Mouse (Mus musculus): ENCODE measurements around the gene Utp14a. TPM values are rescaled to one million over a fixed set of nuclear protein-coding genes. Genes with fewer than 3 reads are reported as not detected.
"Not testable (repeated sequence)": the region's sequence is repeated elsewhere in the genome, so short reads cannot be mapped to it uniquely, and the experiment has no call there.

Gene Utp14a
- 17.3 and 20.7 TPM in 2 replicates for polyA plus RNA-seq (2015; fragmentation: Nextera tagmentation; extraction: Ambion mirVana)

GRCm38 (mm10) chrX:48256468-48257007, at the start of gene Utp14a:
TSS of gene Utp14a (plus strand) at chrX:48256862.
- H3K9me3 ChIP-seq (ENCODE audit: control insufficient read depth, low read length) = no peaks in the 10 kb centered on the region
- WGBS = 11% methylated on average over 33 of the region's 33 CpGs

DNA sequence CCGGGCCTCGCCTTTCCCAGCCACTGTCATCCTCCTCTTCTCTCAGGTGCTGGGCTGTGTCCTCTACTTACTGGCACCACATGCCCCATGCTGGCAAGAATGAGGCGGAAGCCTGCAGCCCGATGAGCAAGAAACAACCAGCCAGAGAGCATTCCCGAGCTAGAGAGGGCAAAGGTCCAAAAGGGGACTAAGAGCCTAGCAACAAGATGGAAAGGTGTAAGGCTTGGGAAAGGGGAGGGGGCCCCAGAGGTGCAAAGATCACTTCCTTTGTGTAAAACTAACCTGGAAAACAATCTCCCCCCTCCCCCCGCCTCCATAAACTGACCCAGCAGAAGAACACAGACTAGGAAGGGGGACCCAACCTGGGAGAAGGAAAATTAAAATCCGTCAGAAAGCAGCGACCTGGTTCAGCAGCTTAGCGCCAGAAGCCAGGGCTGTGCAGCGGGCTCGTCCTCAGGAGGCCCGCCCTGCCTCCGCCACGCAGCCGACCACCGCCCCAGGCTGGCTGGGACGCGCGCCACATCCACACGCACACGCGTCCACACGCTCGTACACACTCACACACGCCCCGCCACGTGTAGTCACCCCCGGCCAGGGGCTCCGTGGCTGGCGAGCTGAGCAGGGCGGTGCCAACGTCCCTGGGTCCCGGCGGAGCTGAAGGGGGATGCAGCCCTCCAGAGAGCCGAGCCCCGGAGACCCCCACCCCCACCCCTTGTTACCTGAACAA, 48.7 kb upstream of the Utp14a start:
- H3K9ac ChIP-seq (replicated peaks; ENCODE audit: low read depth, low read length) = peak overlapping the region; percentile 78
- ATAC-seq = peak; percentile 80
- H3K4me2 ChIP-seq (ENCODE audit: low read length) = peak overlapping the region; percentile 58
- H3K27me3 ChIP-seq (replicated peaks; ENCODE audit: control insufficient read depth, insufficient read depth, low read length) = no peaks in the 10 kb centered on the region
- H3K36me3 ChIP-seq (ENCODE audit: control insufficient read depth, insufficient read depth) = no peaks in the 10 kb centered on the region
- WGBS = 21% methylated on average over 34 of the region's 36 CpGs
- H3K4me1 ChIP-seq (replicated peaks; ENCODE audit: control insufficient read depth, insufficient read depth, low read length) = peaks cover 12% of the 10 kb centered on the region; the same call in 1 of the 2 replicates
- peak overlapping the region; percentile 71 for H3K27ac ChIP-seq (ENCODE audit: low read length)
- H3K9me3 ChIP-seq (ENCODE audit: control insufficient read depth, low read length) = no peaks in the 10 kb centered on the region
- H3K4me3 ChIP-seq (replicated peaks; ENCODE audit: low read length) = peak overlapping the region; percentile 68

More at GRCm38 (mm10) chrX:48256468-48257007, at the start of gene Utp14a:
- Histone ChIP-seq H3K27ac (ENCODE audit: low read length) (peak within 1 kb of the TSS; percentile 83), H3K36me3 (ENCODE audit: control insufficient read depth, insufficient read depth) (no peaks in the 10 kb centered on the region), H3K27me3 (replicated peaks; ENCODE audit: control insufficient read depth, insufficient read depth, low read length) (no peaks in the 10 kb centered on the region), H3K4me3 (replicated peaks; ENCODE audit: low read length) (peak within 1 kb of the TSS; percentile 64), H3K9ac (replicated peaks; ENCODE audit: low read depth, low read length) (peak within 1 kb of the TSS; percentile 59), H3K4me2 (ENCODE audit: low read length) (peak within 1 kb of the TSS; percentile 67), H3K4me1 (replicated peaks; ENCODE audit: control insufficient read depth, insufficient read depth, low read length) (peaks cover 5% of the 10 kb centered on the region; the same call in 1 of the 2 replicates)
- peak; percentile 99 for ATAC-seq

DNA sequence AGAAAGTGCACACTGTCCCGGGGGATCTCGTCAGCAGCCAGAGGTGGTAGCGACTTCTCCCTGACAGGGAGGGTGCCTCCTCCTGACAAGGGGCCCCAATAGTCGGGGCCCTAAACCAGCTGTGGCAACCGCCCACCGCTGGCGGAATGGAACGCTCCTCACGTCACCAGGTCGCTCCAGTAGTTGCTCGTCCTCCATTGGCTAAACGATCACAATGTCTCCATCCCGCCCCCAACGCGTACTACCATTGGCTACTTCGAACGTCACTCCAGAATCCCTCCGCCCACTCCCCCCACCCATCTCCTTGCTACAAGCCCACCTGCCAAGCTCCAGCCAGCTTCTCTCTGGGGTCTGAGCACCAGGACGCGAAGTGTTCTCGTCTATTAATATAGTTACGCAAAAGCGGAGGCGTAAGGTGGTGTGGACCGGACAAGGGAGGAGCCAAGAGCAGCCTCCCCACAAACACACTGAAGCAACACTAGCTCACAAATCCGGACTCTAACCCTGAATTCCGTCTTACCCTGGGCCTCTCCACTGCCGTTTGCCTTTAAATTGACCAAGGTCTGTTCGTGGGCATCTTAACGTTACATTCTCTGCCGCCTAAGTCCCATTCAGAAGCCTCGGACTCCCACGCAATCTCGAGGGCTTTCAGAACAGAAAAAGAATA, 48.0 kb upstream of the Utp14a start, which contains the start of gene Zdhhc9:
Gene Zdhhc9, minus strand, starts transcription at position 360 of the 667 bp plus-strand sequence.
- WGBS = 20% methylated on average over 31 of the region's 34 CpGs
- H3K9me3 ChIP-seq (ENCODE audit: control insufficient read depth, low read length) = no peaks in the 10 kb centered on the region
- peak within 1 kb of the TSS; percentile 78 for H3K9ac ChIP-seq (replicated peaks; ENCODE audit: low read depth, low read length)
- peak within 1 kb of the TSS; percentile 68 for H3K4me3 ChIP-seq (replicated peaks; ENCODE audit: low read length)
- peaks cover 12% of the 10 kb centered on the region; the same call in 1 of the 2 replicates for H3K4me1 ChIP-seq (replicated peaks; ENCODE audit: control insufficient read depth, insufficient read depth, low read length)
- H3K4me2 ChIP-seq (ENCODE audit: low read length) = peak within 1 kb of the TSS; percentile 58
- H3K27me3 ChIP-seq (replicated peaks; ENCODE audit: control insufficient read depth, insufficient read depth, low read length) = no peaks in the 10 kb centered on the region
- H3K36me3 ChIP-seq (ENCODE audit: control insufficient read depth, insufficient read depth) = no peaks in the 10 kb centered on the region
- ATAC-seq = peak; percentile 99
- peak within 1 kb of the TSS; percentile 71 for H3K27ac ChIP-seq (ENCODE audit: low read length)

GRCm38 (mm10) chrX:48209746-48210145, 46.9 kb upstream of the Utp14a start:
- peaks cover 10% of the 10 kb centered on the region; the same call in 1 of the 2 replicates for H3K4me1 ChIP-seq (replicated peaks; ENCODE audit: control insufficient read depth, insufficient read depth, low read length)
- ATAC-seq; H3K4me3 ChIP-seq (replicated peaks; ENCODE audit: low read length); H3K9me3 ChIP-seq (ENCODE audit: control insufficient read depth, low read length); H3K4me2 ChIP-seq (ENCODE audit: low read length); H3K27me3 ChIP-seq (replicated peaks; ENCODE audit: control insufficient read depth, insufficient read depth, low read length); H3K36me3 ChIP-seq (ENCODE audit: control insufficient read depth, insufficient read depth); H3K9ac ChIP-seq (replicated peaks; ENCODE audit: low read depth, low read length); H3K27ac ChIP-seq (ENCODE audit: low read length): not testable (repeated sequence)
- WGBS = 86% methylated on average over 2 of the region's 4 CpGs

GRCm38 (mm10) chrX:48219468-48219867, 37.2 kb upstream of the Utp14a start:
- no peaks in the 10 kb centered on the region for H3K4me1 ChIP-seq (replicated peaks; ENCODE audit: control insufficient read depth, insufficient read depth, low read length)
- no peak for ATAC-seq
- H3K9ac ChIP-seq (replicated peaks; ENCODE audit: low read depth, low read length) = no peak overlapping the region
- H3K9me3 ChIP-seq (ENCODE audit: control insufficient read depth, low read length) = no peaks in the 10 kb centered on the region
- no peak overlapping the region for H3K4me3 ChIP-seq (replicated peaks; ENCODE audit: low read length)
- H3K27me3 ChIP-seq (replicated peaks; ENCODE audit: control insufficient read depth, insufficient read depth, low read length) = no peaks in the 10 kb centered on the region
- no peaks in the 10 kb centered on the region for H3K36me3 ChIP-seq (ENCODE audit: control insufficient read depth, insufficient read depth)
- WGBS = 82% methylated on average over 5 of the region's 5 CpGs
- no peak overlapping the region for H3K4me2 ChIP-seq (ENCODE audit: low read length)
- H3K27ac ChIP-seq (ENCODE audit: low read length) = no peak overlapping the region

GRCm38 (mm10) chrX:48222706-48223105, 34.0 kb upstream of the Utp14a start:
- 65% methylated on average over 7 of the region's 7 CpGs for WGBS
- Histone ChIP-seq H3K4me1 (replicated peaks; ENCODE audit: control insufficient read depth, insufficient read depth, low read length) (no peaks in the 10 kb centered on the region), H3K4me2 (ENCODE audit: low read length) (no peak overlapping the region), H3K4me3 (replicated peaks; ENCODE audit: low read length) (no peak overlapping the region), H3K9me3 (ENCODE audit: control insufficient read depth, low read length) (no peaks in the 10 kb centered on the region), H3K9ac (replicated peaks; ENCODE audit: low read depth, low read length) (no peak overlapping the region), H3K27ac (ENCODE audit: low read length) (no peak overlapping the region), H3K36me3 (ENCODE audit: control insufficient read depth, insufficient read depth) (no peaks in the 10 kb centered on the region), H3K27me3 (replicated peaks; ENCODE audit: control insufficient read depth, insufficient read depth, low read length) (no peaks in the 10 kb centered on the region)
- no peak for ATAC-seq

- Histone ChIP-seq H3K9ac (replicated peaks; ENCODE audit: low read depth, low read length) (no peak overlapping the region), H3K4me1 (replicated peaks; ENCODE audit: control insufficient read depth, insufficient read depth, low read length) (no peaks in the 10 kb centered on the region), H3K4me3 (replicated peaks; ENCODE audit: low read length) (no peak overlapping the region), H3K36me3 (ENCODE audit: control insufficient read depth, insufficient read depth) (no peaks in the 10 kb centered on the region), H3K27ac (ENCODE audit: low read length) (no peak overlapping the region), H3K4me2 (ENCODE audit: low read length) (no peak overlapping the region), H3K9me3 (ENCODE audit: control insufficient read depth, low read length) (no peaks in the 10 kb centered on the region), H3K27me3 (replicated peaks; ENCODE audit: control insufficient read depth, insufficient read depth, low read length) (no peaks in the 10 kb centered on the region)
- 86% methylated on average over 7 of the region's 7 CpGs for WGBS
- ATAC-seq = no peak
Observed at GRCm38 (mm10) chrX:48226225-48226624, 30.4 kb upstream of the Utp14a start.

- Histone ChIP-seq H3K4me3 (replicated peaks; ENCODE audit: low read length) (no peak overlapping the region), H3K9ac (replicated peaks; ENCODE audit: low read depth, low read length) (no peak overlapping the region), H3K27ac (ENCODE audit: low read length) (no peak overlapping the region), H3K9me3 (ENCODE audit: control insufficient read depth, low read length) (no peaks in the 10 kb centered on the region), H3K4me1 (replicated peaks; ENCODE audit: control insufficient read depth, insufficient read depth, low read length) (no peaks in the 10 kb centered on the region), H3K4me2 (ENCODE audit: low read length) (no peak overlapping the region), H3K27me3 (replicated peaks; ENCODE audit: control insufficient read depth, insufficient read depth, low read length) (no peaks in the 10 kb centered on the region), H3K36me3 (ENCODE audit: control insufficient read depth, insufficient read depth) (no peaks in the 10 kb centered on the region)
- ATAC-seq = no peak
- 76% methylated on average over 7 of the region's 7 CpGs for WGBS
Observed at GRCm38 (mm10) chrX:48234417-48234816, 22.2 kb upstream of the Utp14a start.

DNA sequence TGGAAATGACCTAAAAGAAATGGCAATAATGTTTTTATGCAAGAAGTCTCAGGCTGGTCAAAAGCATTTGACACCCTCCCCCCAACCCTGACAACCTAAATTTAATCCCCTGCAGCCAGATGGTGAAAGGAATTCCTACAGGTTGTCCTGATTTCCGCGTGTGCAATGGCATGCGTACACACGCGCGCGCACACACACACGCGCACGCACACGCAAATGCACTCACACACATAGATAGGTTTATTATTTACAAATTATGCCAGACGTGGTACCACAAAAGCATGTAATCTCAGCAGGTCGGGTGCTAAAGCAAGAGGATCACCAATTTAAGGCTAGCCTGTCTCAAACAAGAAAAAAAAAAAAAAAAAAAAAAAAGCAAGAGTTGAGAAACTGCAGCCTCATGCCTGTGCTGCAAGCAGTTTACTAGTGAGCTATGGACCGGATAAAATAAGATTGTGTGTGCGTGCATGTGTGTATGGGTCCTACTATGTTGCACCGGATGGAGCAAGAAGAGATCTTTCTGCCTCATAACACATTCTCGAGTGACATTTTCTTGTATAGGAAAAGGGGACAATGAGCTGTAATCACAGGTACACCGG, 733 bp upstream of the Utp14a start:
- peak overlapping the region; percentile 64 for H3K4me3 ChIP-seq (replicated peaks; ENCODE audit: low read length)
- peak overlapping the region; percentile 83 for H3K27ac ChIP-seq (ENCODE audit: low read length)
- no peaks in the 10 kb centered on the region for H3K36me3 ChIP-seq (ENCODE audit: control insufficient read depth, insufficient read depth)
- peak overlapping the region; percentile 59 for H3K9ac ChIP-seq (replicated peaks; ENCODE audit: low read depth, low read length)
- H3K9me3 ChIP-seq (ENCODE audit: control insufficient read depth, low read length) = no peaks in the 10 kb centered on the region
- peak; percentile 72 for ATAC-seq
- no peaks in the 10 kb centered on the region for H3K27me3 ChIP-seq (replicated peaks; ENCODE audit: control insufficient read depth, insufficient read depth, low read length)
- H3K4me1 ChIP-seq (replicated peaks; ENCODE audit: control insufficient read depth, insufficient read depth, low read length) = peaks cover 5% of the 10 kb centered on the region; the same call in 1 of the 2 replicates
- H3K4me2 ChIP-seq (ENCODE audit: low read length) = peak overlapping the region; percentile 67
- 22% methylated on average over 18 of the region's 18 CpGs for WGBS
